In the genomic region with DNA sequence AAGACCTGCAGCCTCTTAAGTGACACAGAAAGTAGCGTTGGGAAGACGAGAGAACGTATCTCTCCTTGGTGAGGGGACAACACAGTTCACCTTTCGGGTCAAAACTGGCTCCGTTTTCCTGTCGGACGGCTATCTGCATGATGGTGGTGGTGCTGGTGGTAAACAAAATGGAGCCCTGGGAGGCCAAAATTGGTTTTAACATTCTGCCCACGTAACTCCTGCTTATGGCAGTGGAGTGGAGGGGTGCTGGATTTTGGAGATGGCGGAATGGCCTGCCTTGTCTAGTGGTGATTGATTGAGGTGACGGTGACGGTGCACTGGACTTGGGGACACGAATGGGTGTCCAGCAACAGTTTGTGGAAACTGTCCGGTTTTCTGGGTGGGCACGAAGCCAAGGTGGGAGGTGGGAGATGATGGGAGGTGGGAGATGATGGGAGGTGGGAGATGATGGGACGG, we compare ENCODE assay signal across 8 mouse cellular contexts. TPM values are rescaled to one million over a fixed set of nuclear protein-coding genes. Genes with fewer than 3 reads are reported as not detected.
DNase-seq lines count a peak whose midpoint lies in the region; ATAC-seq and TF ChIP-seq lines count a peak whose summit lies in the region.

No protein-coding gene starts in this region.

- no peaks in the 10 kb centered on the region for H3K4me1 ChIP-seq in brown adipose tissue, adult 24 weeks (ENCODE audit: control insufficient read depth, insufficient read depth, insufficient read length, low read length)
- H3K4me1 ChIP-seq in forebrain, embryonic 14.5 days (ENCODE audit: control insufficient read depth, insufficient read depth, low read length), result no peaks in the 10 kb centered on the region
- no peaks in the 10 kb centered on the region for H3K4me1 ChIP-seq in intestine, postnatal 0 days (replicated peaks; ENCODE audit: control insufficient read depth, insufficient read depth, low read length)
- no peaks in the 10 kb centered on the region for H3K4me1 ChIP-seq in midbrain, embryonic 11.5 days (ENCODE audit: control insufficient read depth, insufficient read depth, low read length)

- H3K36me3 ChIP-seq in forebrain, embryonic 14.5 days (ENCODE audit: control insufficient read depth, insufficient read depth, low read length), result no peaks in the 10 kb centered on the region
- H3K36me3 ChIP-seq in intestine, postnatal 0 days (ENCODE audit: control insufficient read depth, insufficient read depth), result no peaks in the 10 kb centered on the region
- H3K36me3 ChIP-seq in midbrain, embryonic 11.5 days (ENCODE audit: control insufficient read depth, insufficient read depth, low read length), result no peaks in the 10 kb centered on the region

- no peak for TF ChIP-seq CTCF in intestine, postnatal 0 days (IDR thresholded peaks at IDR 0.05; ENCODE audit: low read depth)

- peak; percentile 13 for ATAC-seq in forebrain, embryonic 14.5 days
- no peak for ATAC-seq in intestine, postnatal 0 days
- peak; percentile 51 for ATAC-seq in midbrain, embryonic 11.5 days (ENCODE audit: low FRiP score)
- ATAC-seq in activated CD4-positive, CD25-positive, alpha-beta regulatory T cell, adult 4 months, result no peak

- peak; percentile 26 for DNase-seq in layer of hippocampus, adult 11-12 months (ENCODE audit: low spot score)
- DNase-seq in layer of hippocampus, adult 9-11 months, result no peak
- peak; percentile 65 for DNase-seq in forebrain, embryonic 14.5 days (ENCODE audit: low spot score)
- peak; percentile 93 for DNase-seq in midbrain, embryonic 11.5 days (ENCODE audit: low spot score, missing footprints)
- DNase-seq in MN1 (ENCODE audit: low spot score), result no peak

- H3K4me2 ChIP-seq in forebrain, embryonic 14.5 days (ENCODE audit: low read length), result peak overlapping the region; percentile 57
- H3K4me2 ChIP-seq in intestine, postnatal 0 days (replicated peaks; ENCODE audit: low read depth), result peak overlapping the region; percentile 60
- peak overlapping the region; percentile 60 for H3K4me2 ChIP-seq in midbrain, embryonic 11.5 days

- peak overlapping the region; percentile 37; the same call in 1 of the 2 replicates for H3K9ac ChIP-seq in forebrain, embryonic 14.5 days (ENCODE audit: low read length)
- no peak overlapping the region for H3K9ac ChIP-seq in intestine, postnatal 0 days (ENCODE audit: low read depth, low read length)
- H3K9ac ChIP-seq in midbrain, embryonic 11.5 days (ENCODE audit: low read length), result peak overlapping the region; percentile 17; the same call in 1 of the 2 replicates

- H3K4me3 ChIP-seq in brown adipose tissue, adult 24 weeks (ENCODE audit: insufficient read depth, low read depth, low read length), result peak overlapping the region; percentile 56
- peak overlapping the region; percentile 31 for H3K4me3 ChIP-seq in forebrain, embryonic 14.5 days (ENCODE audit: low read depth, low read length)
- peak overlapping the region; percentile 49 for H3K4me3 ChIP-seq in intestine, postnatal 0 days (ENCODE audit: low read depth, low read length)
- H3K4me3 ChIP-seq in midbrain, embryonic 11.5 days (ENCODE audit: low read depth, low read length), result peak overlapping the region; percentile 47

- H3K9me3 ChIP-seq in forebrain, embryonic 14.5 days (replicated peaks; ENCODE audit: control insufficient read depth, low read length), result peaks cover 6% of the 10 kb centered on the region; the same call in 1 of the 2 replicates
- no peaks in the 10 kb centered on the region for H3K9me3 ChIP-seq in intestine, postnatal 0 days (ENCODE audit: control insufficient read depth)
- H3K9me3 ChIP-seq in midbrain, embryonic 11.5 days (ENCODE audit: control insufficient read depth, low read length), result peaks cover 5% of the 10 kb centered on the region; the same call in 1 of the 2 replicates

- WGBS in forebrain, embryonic 14.5 days, result 53% methylated on average over 15 of the region's 15 CpGs
- WGBS in intestine, postnatal 0 days, result 53% methylated on average over 15 of the region's 15 CpGs
- 56% methylated on average over 15 of the region's 15 CpGs for WGBS in midbrain, embryonic 11.5 days

- no peak overlapping the region for H3K27ac ChIP-seq in brown adipose tissue, adult 24 weeks (replicated peaks; ENCODE audit: low read depth, low read length)
- H3K27ac ChIP-seq in forebrain, embryonic 14.5 days (ENCODE audit: low read depth, low read length), result peak overlapping the region; percentile 11; the same call in 1 of the 2 replicates
- no peak overlapping the region for H3K27ac ChIP-seq in intestine, postnatal 0 days (ENCODE audit: low read depth, low read length)
- H3K27ac ChIP-seq in midbrain, embryonic 11.5 days (ENCODE audit: low read depth, low read length), result no peak overlapping the region

- H3K27me3 ChIP-seq in forebrain, embryonic 14.5 days (replicated peaks; ENCODE audit: control insufficient read depth, insufficient read depth, low read length), result no peaks in the 10 kb centered on the region
- H3K27me3 ChIP-seq in intestine, postnatal 0 days (replicated peaks; ENCODE audit: control insufficient read depth, insufficient read depth, low read length), result 0 out of 2 replicates have a peak, but pooled peaks cover 3% of the 10 kb centered on the region
- no peaks in the 10 kb centered on the region for H3K27me3 ChIP-seq in midbrain, embryonic 11.5 days (ENCODE audit: control insufficient read depth, insufficient read depth, low read length)

RNA-seq across cellular contexts. Expression of a gene that starts 1.4 kb away (rescaled TPM):
- 0.67 and 0.91 TPM in 2 replicates for polyA plus RNA-seq in brown adipose tissue, adult 24 weeks (2012; ENCODE audit: insufficient read depth, insufficient read length, missing spikeins)
- polyA plus RNA-seq in forebrain, embryonic 14.5 days (2014; fragmentation: Nextera tagmentation; extraction: Ambion mirVana), result 9.3 and 9.8 TPM in 2 replicates
- 0.55 TPM in 2 replicates for polyA plus RNA-seq in intestine, postnatal 0 days (2015; fragmentation: Nextera tagmentation; extraction: Ambion mirVana)
- 11.2 and 11.9 TPM in 2 replicates for polyA plus RNA-seq in midbrain, embryonic 11.5 days (2014; fragmentation: Nextera tagmentation; extraction: Ambion mirVana)
- under 1 TPM in 1 of 2 experiments, not detected in 1; 0.08 TPM for polyA plus RNA-seq in activated CD4-positive, CD25-positive, alpha-beta regulatory T cell, adult 4 months (2017; shearing (Covaris generic))

RNA-seq across cellular contexts. Expression of a gene that starts 1.5 kb away (rescaled TPM):
- polyA plus RNA-seq in brown adipose tissue, adult 24 weeks (2012; ENCODE audit: insufficient read depth, insufficient read length, missing spikeins), result 39.0 and 41.2 TPM in 2 replicates
- polyA plus RNA-seq in forebrain, embryonic 14.5 days (2014; fragmentation: Nextera tagmentation; extraction: Ambion mirVana), result 48.0 and 48.3 TPM in 2 replicates
- 25.5 and 29.7 TPM in 2 replicates for polyA plus RNA-seq in intestine, postnatal 0 days (2015; fragmentation: Nextera tagmentation; extraction: Ambion mirVana)
- polyA plus RNA-seq in midbrain, embryonic 11.5 days (2014; fragmentation: Nextera tagmentation; extraction: Ambion mirVana), result 62.5 and 71.3 TPM in 2 replicates
- under 1 TPM in 1 of 2 experiments, not detected in 1; 0.54 TPM for polyA plus RNA-seq in activated CD4-positive, CD25-positive, alpha-beta regulatory T cell, adult 4 months (2017; shearing (Covaris generic))

Comparison
In these comparisons a context has a peak if more than half of its experiments do, and no peak if none do; other contexts are left out.
1. DNase-seq: peak in layer of hippocampus, adult 11-12 months (single experiment), forebrain, embryonic 14.5 days (single experiment) and midbrain, embryonic 11.5 days (single experiment); none in layer of hippocampus, adult 9-11 months (single experiment) and MN1 (single experiment).
2. ATAC-seq: peak in forebrain, embryonic 14.5 days (single experiment) and midbrain, embryonic 11.5 days (single experiment); none in intestine, postnatal 0 days (single experiment) and activated CD4-positive, CD25-positive, alpha-beta regulatory T cell, adult 4 months (single experiment).
3. RNA of a gene that starts 1.5 kb away (polyA plus RNA-seq): 62.5 to 71.3 TPM in midbrain, embryonic 11.5 days, 48.0 to 48.3 TPM in forebrain, embryonic 14.5 days, 39.0 to 41.2 TPM in brown adipose tissue, adult 24 weeks and 25.5 to 29.7 TPM in intestine, postnatal 0 days; 0.54 TPM in activated CD4-positive, CD25-positive, alpha-beta regulatory T cell, adult 4 months; every median in the first group is over 10 times any median in the second.
4. Peak in every context shown above with its lines, with median percentiles within 50 percentile points of each other: H3K4me3 ChIP-seq and H3K4me2 ChIP-seq.